Mouse (Mus musculus) spleen, adult 2 months (tissue): Measurements from ENCODE around the gene Gm42742. TPM values are rescaled to one million over a fixed set of nuclear protein-coding genes. Genes with fewer than 3 reads are reported as not detected.

ENCODE experiments used
- DNase-seq, 2 experiments: peaks; one replicate each; pipeline versions ENCODE4 v3.0.0 to v3.0.0-alpha.2; 2012 to 2021; ENCODE audit warnings: low spot score in 2 of 2, low read depth in 1 of 2
- H3K27ac ChIP-seq: fragments of 200-500 bp; 2 replicates; pipeline ENCODE4 v1.5.1; 2012; ENCODE audit warnings: low read length, inconsistent platforms; ENCODE audit not compliant: insufficient read depth
- H3K27me3 ChIP-seq: fragments of 200-500 bp; 2 replicates; pipeline ENCODE4 v1.6.1; 2012; ENCODE audit warnings: mild to moderate bottlenecking, moderate library complexity, low read length, inconsistent platforms; ENCODE audit not compliant: control insufficient read depth, insufficient read depth
- H3K36me3 ChIP-seq: fragments of 200-500 bp; 2 replicates; pipeline ENCODE4 v1.6.1; 2012; ENCODE audit warnings: mild to moderate bottlenecking, low read length, inconsistent platforms; ENCODE audit not compliant: control insufficient read depth, insufficient read depth
- H3K4me1 ChIP-seq: fragments of 200-500 bp; 2 replicates; pipeline ENCODE4 v1.6.1; 2011; ENCODE audit warnings: inconsistent platforms; ENCODE audit not compliant: control insufficient read depth, insufficient read depth, insufficient read length
- H3K4me3 ChIP-seq: fragments of 200-500 bp; 2 replicates; pipeline ENCODE4 v1.5.1; 2011; ENCODE audit warnings: mild to moderate bottlenecking, inconsistent platforms; ENCODE audit not compliant: insufficient read depth, insufficient read length; ENCODE audit errors: extremely low read depth
- CTCF ChIP-seq: fragments of 200-500 bp; IDR thresholded peaks from 2 replicates; pipeline ENCODE4 v1.5.1; 2011; ENCODE audit warnings: mild to moderate bottlenecking, inconsistent platforms; ENCODE audit not compliant: insufficient read depth, insufficient read length, insufficient replicate concordance; ENCODE audit errors: extremely low read depth
- POLR2A ChIP-seq: fragments of 200-500 bp; IDR thresholded peaks from 2 replicates; pipeline ENCODE4 v1.6.1; 2011; ENCODE audit warnings: low read depth, low read length, inconsistent platforms
- WGBS: fragments of 180-500 bp; shearing (Covaris S2); methylation state at CpG from one replicate; pipeline ENCODE4 v1.1.7; 2018; 5-methylcytosine and 5-hydroxymethylcytosine counted together
- polyA plus RNA-seq: library from polyadenylated mRNA; depleted of rRNA; stranded (reverse); fragments of >200 nt; gene quantifications from 2 replicates; pipeline ENCODE4 v1.2.3, GENCODE M21; 2012; rRNA removed

Gene Gm42742
- 27.8 and 31.8 TPM in 2 replicates for polyA plus RNA-seq

DNA sequence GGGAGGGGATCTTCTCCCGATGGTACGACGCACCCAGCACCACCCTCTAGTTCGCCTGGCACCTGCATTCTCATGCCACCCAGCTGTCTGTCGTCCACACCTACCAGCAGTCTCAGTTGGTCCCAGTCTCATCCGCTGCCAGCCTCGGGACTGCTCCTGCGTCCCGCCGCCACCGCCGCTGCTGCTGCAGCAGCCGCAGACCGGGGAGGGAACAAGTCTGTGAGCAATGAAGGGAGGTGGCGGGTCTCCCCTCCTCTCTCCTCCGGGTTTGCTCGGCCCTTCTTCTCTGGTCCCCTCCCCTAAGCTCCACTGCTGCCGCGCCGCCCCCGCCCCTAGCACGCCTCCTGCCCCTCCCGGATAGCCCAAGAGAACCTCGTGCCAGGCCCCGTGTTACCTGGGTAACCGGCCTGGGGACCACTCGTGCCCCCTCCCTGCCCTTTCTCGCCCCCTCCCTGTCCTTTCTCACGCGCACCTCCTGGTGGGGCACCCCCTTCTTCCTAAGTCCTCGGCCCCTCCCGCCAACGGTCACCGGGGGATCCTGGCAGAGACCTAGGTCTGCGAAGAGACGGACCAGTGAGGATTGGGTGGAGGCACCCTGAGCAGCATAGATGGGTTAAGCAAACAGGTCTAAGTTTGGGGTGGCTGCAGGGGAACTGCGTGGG lies at the start of gene Gm42742, which contains the start of gene Prrt2:
Gm42742 (minus strand) TSS at position 197 of the 662 bp plus-strand sequence.
Prrt2 (minus strand) TSS at position 311 of the 662 bp plus-strand sequence.
- Histone ChIP-seq H3K4me1 (peaks cover 37% of the 10 kb centered on the region), H3K27ac (peak within 1 kb of the TSS; percentile 26; the same call in 1 of the 2 replicates), H3K27me3 (no peaks in the 10 kb centered on the region)

DNA sequence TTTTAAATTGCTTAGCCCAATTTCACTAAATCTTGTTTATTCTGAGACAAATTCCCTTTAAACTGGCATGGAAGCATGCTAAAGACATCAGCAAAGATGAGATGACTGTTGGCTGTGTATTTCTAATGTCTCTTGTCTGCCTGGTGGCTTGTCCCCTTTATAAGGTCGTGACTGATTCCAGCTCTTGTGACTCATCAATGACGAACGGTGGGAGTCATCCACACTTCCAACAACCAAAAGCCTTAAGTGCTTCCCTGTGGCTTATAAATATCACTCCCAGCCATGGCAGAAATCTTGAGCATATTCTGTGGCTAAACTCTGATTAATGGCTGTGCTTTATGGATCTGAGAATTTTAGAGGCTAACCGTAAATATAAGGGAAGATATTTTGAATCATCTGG lies 45.4 kb upstream of the Gm42742 start:
- no peak overlapping the region for H3K4me3 ChIP-seq

More for the DNA sequence above, at the start of gene Gm42742, which contains the start of gene Prrt2:
- 3% methylated on average over 35 of the region's 37 CpGs for WGBS
- H3K36me3 ChIP-seq: peaks cover 16% of the 10 kb centered on the region
- TF ChIP-seq CTCF: no peak
- no peak for TF ChIP-seq POLR2A
- DNase-seq: peak in 1 of 2 experiments; percentile 34
- peak within 1 kb of the TSS; percentile 43; the same call in 1 of the 2 replicates for H3K4me3 ChIP-seq

GRCm38 (mm10) chr7:127065538-127065937 lies 44.6 kb upstream of the Gm42742 start:
- WGBS: 78% methylated on average over 6 of the region's 6 CpGs
- DNase-seq: no peak
- TF ChIP-seq CTCF (no peak), POLR2A (no peak)
- H3K4me1 ChIP-seq: no peaks in the 10 kb centered on the region
- H3K27ac ChIP-seq: no peak overlapping the region
- H3K4me3 ChIP-seq: no peak overlapping the region
- no peaks in the 10 kb centered on the region for H3K36me3 ChIP-seq
- H3K27me3 ChIP-seq: no peaks in the 10 kb centered on the region

More for the DNA sequence above, 45.4 kb upstream of the Gm42742 start:
- TF ChIP-seq POLR2A (no peak), CTCF (no peak)
- DNase-seq: no peak
- Histone ChIP-seq H3K4me1 (no peaks in the 10 kb centered on the region), H3K27me3 (no peaks in the 10 kb centered on the region), H3K27ac (no peak overlapping the region), H3K36me3 (no peaks in the 10 kb centered on the region)
- WGBS: 88% methylated on average over 4 of the region's 4 CpGs

- 81% methylated on average over 5 of the region's 5 CpGs for WGBS
- no peaks in the 10 kb centered on the region for H3K36me3 ChIP-seq
- TF ChIP-seq CTCF (0 out of 2 replicates have a peak, but pooled peaks have one; percentile 3), POLR2A (no peak)
- H3K27ac ChIP-seq: no peak overlapping the region
- no peaks in the 10 kb centered on the region for H3K4me1 ChIP-seq
- no peak for DNase-seq
- no peak overlapping the region for H3K4me3 ChIP-seq
- no peaks in the 10 kb centered on the region for H3K27me3 ChIP-seq
Observed at GRCm38 (mm10) chr7:127055026-127055585, 34.2 kb upstream of the Gm42742 start.

DNA sequence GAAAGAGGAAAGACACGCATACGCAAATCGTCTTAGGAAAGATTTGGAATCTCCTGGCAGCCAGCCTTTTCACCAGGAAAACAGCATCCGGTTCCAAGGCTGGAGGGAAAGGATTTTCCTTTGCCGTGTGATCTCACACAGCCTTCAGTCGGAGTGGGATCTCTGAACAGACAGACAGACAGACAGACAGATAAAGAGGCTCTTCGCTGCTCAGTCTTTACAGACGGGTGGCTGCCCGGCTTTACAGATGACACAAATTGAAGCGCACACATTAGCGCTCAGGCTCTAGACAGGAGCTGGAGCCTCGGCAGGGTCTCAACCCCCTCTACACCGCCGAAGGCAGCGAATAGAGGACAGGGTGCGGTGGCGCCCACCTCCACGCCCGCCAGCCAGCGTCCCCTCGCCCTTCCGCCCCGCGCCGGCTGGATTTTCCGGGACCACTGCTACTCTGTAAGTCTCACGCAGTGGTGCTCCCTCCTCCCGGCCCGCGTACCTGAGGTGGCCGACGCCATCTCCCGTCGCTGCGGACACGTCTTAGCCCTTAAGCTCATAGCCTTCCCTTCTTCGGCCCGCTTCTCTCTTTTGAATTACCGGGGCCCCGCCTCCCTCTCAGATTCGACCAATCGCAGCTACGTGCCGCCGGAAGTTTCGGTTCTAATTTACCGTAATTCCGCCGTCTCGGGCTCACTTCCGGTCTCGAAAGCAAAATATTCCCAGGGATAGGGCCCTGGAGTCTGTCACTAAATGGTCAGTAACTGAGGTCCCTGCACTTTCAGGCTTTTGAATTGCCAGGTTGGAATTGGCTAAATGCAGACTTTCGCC lies 21.2 kb upstream of the Gm42742 start, which contains the start of gene Kif22:
Kif22 (minus strand) TSS at position 621 of the 822 bp plus-strand sequence.
- no peaks in the 10 kb centered on the region for H3K36me3 ChIP-seq
- TF ChIP-seq CTCF (no peak), POLR2A (no peak)
- DNase-seq: peak; percentile 69 to 87
- no peaks in the 10 kb centered on the region for H3K27me3 ChIP-seq
- H3K4me1 ChIP-seq: peaks cover 8% of the 10 kb centered on the region; the same call in 1 of the 2 replicates
- WGBS: under 1% methylated on average over 53 of the region's 53 CpGs
- H3K4me3 ChIP-seq: peak within 1 kb of the TSS; percentile 89
- H3K27ac ChIP-seq: peak within 1 kb of the TSS; percentile 13; the same call in 1 of the 2 replicates

- no peak for TF ChIP-seq CTCF
- no peak for TF ChIP-seq POLR2A
- H3K36me3 ChIP-seq: no peaks in the 10 kb centered on the region
- H3K4me3 ChIP-seq: no peak overlapping the region
- WGBS: 67% methylated on average over 1 of the region's 1 CpGs
- no peak overlapping the region for H3K27ac ChIP-seq
- peaks cover 5% of the 10 kb centered on the region; the same call in 1 of the 2 replicates for H3K4me1 ChIP-seq
- no peaks in the 10 kb centered on the region for H3K27me3 ChIP-seq
- no peak for DNase-seq
Observed at GRCm38 (mm10) chr7:127031244-127031643, 10.3 kb upstream of the Gm42742 start.
